Comparison of ENCODE assay signal across 16 mouse cellular contexts in the genomic region with DNA sequence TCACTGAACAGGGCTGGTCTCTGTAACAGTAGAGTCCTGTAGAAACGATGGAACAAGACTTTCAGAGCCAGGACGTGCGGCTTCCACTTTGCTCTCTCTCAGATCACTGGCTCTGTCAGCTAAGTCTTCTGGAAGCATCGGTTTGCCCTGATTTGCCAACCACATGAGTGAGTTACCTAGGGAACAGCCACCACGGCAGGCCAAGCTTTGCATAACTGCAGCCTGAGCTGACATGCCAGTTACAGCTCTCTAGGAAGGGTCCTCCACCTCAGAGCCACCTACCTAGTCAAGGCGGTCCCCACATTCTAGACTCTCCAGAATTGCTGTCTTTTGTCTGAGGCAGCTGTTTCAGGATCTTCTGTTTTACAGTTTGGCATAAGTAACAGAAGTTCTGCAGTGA.
DNase-seq lines count a peak whose midpoint lies in the region; ATAC-seq lines count a peak whose summit lies in the region.
"Had no signal": no experiment of that assay in that cellular context is flagged by ENCODE, and none has a peak within 500 bp of the region (broad histone marks: within the 10 kb centered on the region; RNA-seq: fewer than 3 reads in every experiment).

No protein-coding gene starts in this region.

- peak; percentile 81 for DNase-seq in heart, adult 11 months
- no peak for DNase-seq in heart, postnatal 14 days
- DNase-seq in right cerebral cortex, postnatal 14 days, result peak; percentile 8
- DNase-seq in right cerebral cortex, postnatal 36 days (ENCODE audit: low spot score in 2 of 2), result no peak
- DNase-seq in spleen, postnatal 36 days (ENCODE audit: low spot score in 2 of 2), result no peak
- DNase-seq: adrenal gland, postnatal 14 days; cerebellum, adult 18-20 months; gastrocnemius, postnatal 14 days; heart, postnatal 36 days; kidney, postnatal 10 days; layer of hippocampus, adult 9-11 months; liver; lung, adult 2 months had no signal

- ATAC-seq in common myeloid progenitor, adult 5-6 weeks (replicated peaks; ENCODE audit: low read depth, poor library complexity, severe bottlenecking), result 0 out of 2 replicates have a peak, but pooled peaks have one; percentile 13
- ATAC-seq in erythroid progenitor cell, adult 5-6 weeks (replicated peaks; ENCODE audit: low FRiP score, poor library complexity, severe bottlenecking), result no peak
- ATAC-seq: CD4-positive, CD25-positive, alpha-beta regulatory T cell, adult 4 months had no signal

- intact Hi-C loops in heart, postnatal 14 days (cut with DNase I), result no loop called here

Comparison
In these comparisons a context has a peak if more than half of its experiments do, and no peak if none do; other contexts are left out.
1. DNase-seq: peak in heart, adult 11 months (single experiment) and right cerebral cortex, postnatal 14 days (single experiment); none in heart, postnatal 14 days (0 of 2), right cerebral cortex, postnatal 36 days (0 of 2) and spleen, postnatal 36 days (0 of 2).